Mouse (Mus musculus): ENCODE data around the gene Anxa9. TPM values are rescaled to one million over a fixed set of nuclear protein-coding genes. Genes with fewer than 3 reads are reported as not detected.
A peak's percentile ranks its signal among the peaks of the same experiment; 100 is the strongest.
"Not testable (repeated sequence)": the region's sequence is repeated elsewhere in the genome, so short reads cannot be mapped to it uniquely, and the experiment has no call there.

Gene Anxa9
- polyA plus RNA-seq (2012; rRNA removed) = 2.6 and 2.7 TPM in 2 replicates

DNA sequence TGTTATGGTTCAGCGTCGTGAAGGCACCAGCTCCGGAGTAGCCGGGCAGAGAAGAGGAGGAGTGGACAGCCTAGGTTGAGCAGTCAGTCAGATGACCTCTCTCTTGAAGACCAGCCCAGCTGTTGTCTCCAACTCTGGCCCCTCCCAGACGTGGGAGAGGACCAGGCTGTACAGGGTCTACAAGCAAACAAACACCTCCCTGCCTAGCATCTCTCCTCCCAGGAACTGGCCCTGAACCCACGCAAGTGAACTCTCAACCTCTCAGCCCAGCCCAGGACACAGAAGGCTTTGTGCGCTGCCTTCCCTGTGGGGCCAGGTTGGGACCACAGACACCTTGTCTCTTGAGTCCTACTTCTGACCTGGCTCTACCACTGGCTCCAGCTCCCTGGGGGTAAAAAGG is at the start of gene Anxa9:
Anxa9 (minus strand) TSS at position 77 of the 400 bp plus-strand sequence.
- no peaks in the 10 kb centered on the region for H3K27me3 ChIP-seq (ENCODE audit: control insufficient read depth, insufficient read depth, low read length)
- H3K27ac ChIP-seq (ENCODE audit: insufficient read depth, low read length) = no peak within 1 kb of the TSS
- H3K4me1 ChIP-seq (ENCODE audit: control insufficient read depth, insufficient read depth, insufficient read length) = peaks cover 2% of the 10 kb centered on the region; the same call in 1 of the 2 replicates
- no peak within 1 kb of the TSS for H3K4me3 ChIP-seq (ENCODE audit: extremely low read depth, insufficient read depth, insufficient read length)
- no peaks in the 10 kb centered on the region for H3K36me3 ChIP-seq (ENCODE audit: control insufficient read depth, insufficient read depth, low read length)
- WGBS = 90% methylated on average over 7 of the region's 7 CpGs
- TF ChIP-seq POLR2A (IDR thresholded peaks at IDR 0.05; ENCODE audit: low read depth, low read length) = no peak
- no peak for TF ChIP-seq CTCF (IDR thresholded peaks at IDR 0.05; ENCODE audit: extremely low read depth, insufficient read depth, insufficient read length, insufficient replicate concordance)
- DNase-seq (ENCODE audit: low read depth in 1 of 2, low spot score in 2 of 2) = no peak

DNA sequence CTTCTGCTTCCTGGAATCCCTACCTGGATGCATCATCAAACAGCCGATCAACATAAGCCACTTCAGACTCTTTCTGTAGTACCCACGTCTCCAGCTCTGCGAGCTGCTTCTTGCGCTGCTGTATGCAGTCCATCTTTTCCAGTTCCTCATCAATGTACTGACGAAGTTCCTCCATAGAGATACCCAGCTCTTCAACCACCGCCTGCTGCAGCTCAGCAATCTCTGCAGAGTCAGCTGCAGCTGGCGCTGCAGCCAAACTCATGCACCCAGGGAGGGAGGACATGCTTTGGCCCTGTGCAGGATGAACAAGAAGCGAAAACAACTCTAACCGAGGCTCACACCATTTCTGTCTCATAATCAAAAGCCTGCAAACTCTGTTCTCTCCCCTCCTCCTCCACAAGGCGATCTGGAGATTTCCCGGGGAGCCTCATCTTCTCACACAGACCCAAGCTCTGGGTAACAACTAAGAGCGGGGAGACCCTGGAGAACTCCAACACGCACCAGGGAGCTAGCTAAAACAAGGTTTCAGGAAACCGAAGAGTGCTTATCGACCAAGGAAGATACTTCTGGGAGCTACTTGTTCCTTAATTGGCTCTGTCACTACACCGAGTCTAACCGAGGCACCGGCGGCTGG is 49.1 kb upstream of the Anxa9 start:
- not testable (repeated sequence) for H3K36me3 ChIP-seq (ENCODE audit: control insufficient read depth, insufficient read depth, low read length); DNase-seq (ENCODE audit: low read depth in 1 of 2, low spot score in 2 of 2); H3K27ac ChIP-seq (ENCODE audit: insufficient read depth, low read length); H3K27me3 ChIP-seq (ENCODE audit: control insufficient read depth, insufficient read depth, low read length); H3K4me1 ChIP-seq (ENCODE audit: control insufficient read depth, insufficient read depth, insufficient read length)
- H3K4me3 ChIP-seq (ENCODE audit: extremely low read depth, insufficient read depth, insufficient read length) = peak overlapping the region; percentile 23; the same call in 1 of the 2 replicates
- WGBS = 16% methylated on average over 11 of the region's 19 CpGs

DNA sequence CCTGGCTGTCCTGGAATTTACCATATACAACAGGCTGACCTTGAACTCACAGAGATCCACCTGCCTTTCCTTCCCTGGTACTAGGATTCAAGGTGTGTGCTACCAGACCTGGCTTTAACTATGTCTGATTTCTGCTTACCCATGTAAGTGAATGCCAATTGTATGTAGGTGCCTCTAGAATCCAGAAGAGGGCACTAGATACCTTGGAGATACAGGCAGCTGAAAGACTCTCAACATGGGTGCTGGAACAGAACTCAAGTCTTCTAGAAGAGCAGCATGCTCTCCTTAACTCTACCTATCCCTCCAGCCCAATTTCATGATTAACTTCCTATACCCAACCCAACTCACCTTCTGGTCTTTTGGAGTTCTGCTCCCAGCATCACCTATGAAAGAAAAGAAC is 42.5 kb upstream of the Anxa9 start:
- no peaks in the 10 kb centered on the region for H3K27me3 ChIP-seq (ENCODE audit: control insufficient read depth, insufficient read depth, low read length)
- H3K27ac ChIP-seq (ENCODE audit: insufficient read depth, low read length) = no peak overlapping the region
- no peak for TF ChIP-seq POLR2A (IDR thresholded peaks at IDR 0.05; ENCODE audit: low read depth, low read length)
- TF ChIP-seq CTCF (IDR thresholded peaks at IDR 0.05; ENCODE audit: extremely low read depth, insufficient read depth, insufficient read length, insufficient replicate concordance) = peak; percentile 23; the same call in 1 of the 2 replicates
- H3K4me3 ChIP-seq (ENCODE audit: extremely low read depth, insufficient read depth, insufficient read length) = no peak overlapping the region
- peak in 1 of 2 experiments; percentile 37 for DNase-seq (ENCODE audit: low read depth in 1 of 2, low spot score in 2 of 2)
- H3K4me1 ChIP-seq (ENCODE audit: control insufficient read depth, insufficient read depth, insufficient read length) = no peaks in the 10 kb centered on the region
- peaks cover 22% of the 10 kb centered on the region for H3K36me3 ChIP-seq (ENCODE audit: control insufficient read depth, insufficient read depth, low read length)

DNA sequence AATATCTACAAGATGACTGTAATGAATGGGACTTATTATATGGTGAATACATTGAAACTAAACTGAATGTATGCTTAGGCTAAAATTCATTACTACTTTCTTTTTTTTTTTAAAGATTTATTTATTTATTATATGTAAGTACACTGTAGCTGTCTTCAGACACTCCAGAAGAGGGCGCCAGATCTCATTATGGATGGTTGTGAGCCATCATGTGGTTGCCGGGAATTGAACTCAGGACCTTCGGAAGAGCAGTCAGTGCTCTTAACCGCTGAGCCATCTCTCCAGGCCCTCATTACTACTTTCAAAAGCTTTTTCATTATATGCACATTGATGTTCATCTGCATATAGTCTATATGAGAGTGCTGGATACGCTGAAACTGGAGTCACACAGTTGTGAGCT is 41.4 kb upstream of the Anxa9 start:
- WGBS = 96% methylated on average over 5 of the region's 5 CpGs
- H3K4me3 ChIP-seq (ENCODE audit: extremely low read depth, insufficient read depth, insufficient read length); H3K4me1 ChIP-seq (ENCODE audit: control insufficient read depth, insufficient read depth, insufficient read length); DNase-seq (ENCODE audit: low read depth in 1 of 2, low spot score in 2 of 2); H3K27me3 ChIP-seq (ENCODE audit: control insufficient read depth, insufficient read depth, low read length); H3K27ac ChIP-seq (ENCODE audit: insufficient read depth, low read length): not testable (repeated sequence)
- peaks cover 24% of the 10 kb centered on the region for H3K36me3 ChIP-seq (ENCODE audit: control insufficient read depth, insufficient read depth, low read length)

DNA sequence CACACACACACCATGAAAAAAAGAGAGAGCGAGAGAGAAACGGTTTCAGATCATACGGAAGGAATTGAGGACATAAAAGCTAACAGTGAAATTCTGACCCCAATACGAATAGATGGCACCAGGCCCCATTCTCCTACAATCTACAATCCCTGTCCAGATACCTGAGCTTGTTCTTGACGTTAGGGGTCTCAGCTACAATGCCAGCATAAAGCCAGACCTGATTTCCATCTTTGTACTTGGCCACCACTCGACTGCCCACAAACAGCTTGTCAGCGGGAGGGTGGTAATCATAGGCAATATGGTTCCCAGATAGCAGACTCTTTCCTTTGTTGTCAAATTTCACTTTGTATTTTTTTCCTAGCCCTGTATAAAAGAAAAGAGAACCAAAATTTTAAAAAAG is 39.5 kb upstream of the Anxa9 start:
- TF ChIP-seq CTCF (IDR thresholded peaks at IDR 0.05; ENCODE audit: extremely low read depth, insufficient read depth, insufficient read length, insufficient replicate concordance) (no peak), POLR2A (IDR thresholded peaks at IDR 0.05; ENCODE audit: low read depth, low read length) (no peak)
- H3K36me3 ChIP-seq (ENCODE audit: control insufficient read depth, insufficient read depth, low read length) = peaks cover 27% of the 10 kb centered on the region
- H3K4me1 ChIP-seq (ENCODE audit: control insufficient read depth, insufficient read depth, insufficient read length) = no peaks in the 10 kb centered on the region
- no peak overlapping the region for H3K4me3 ChIP-seq (ENCODE audit: extremely low read depth, insufficient read depth, insufficient read length)
- no peak for DNase-seq (ENCODE audit: low read depth in 1 of 2, low spot score in 2 of 2)
- 97% methylated on average over 7 of the region's 7 CpGs for WGBS
- no peaks in the 10 kb centered on the region for H3K27me3 ChIP-seq (ENCODE audit: control insufficient read depth, insufficient read depth, low read length)
- H3K27ac ChIP-seq (ENCODE audit: insufficient read depth, low read length) = no peak overlapping the region

DNA sequence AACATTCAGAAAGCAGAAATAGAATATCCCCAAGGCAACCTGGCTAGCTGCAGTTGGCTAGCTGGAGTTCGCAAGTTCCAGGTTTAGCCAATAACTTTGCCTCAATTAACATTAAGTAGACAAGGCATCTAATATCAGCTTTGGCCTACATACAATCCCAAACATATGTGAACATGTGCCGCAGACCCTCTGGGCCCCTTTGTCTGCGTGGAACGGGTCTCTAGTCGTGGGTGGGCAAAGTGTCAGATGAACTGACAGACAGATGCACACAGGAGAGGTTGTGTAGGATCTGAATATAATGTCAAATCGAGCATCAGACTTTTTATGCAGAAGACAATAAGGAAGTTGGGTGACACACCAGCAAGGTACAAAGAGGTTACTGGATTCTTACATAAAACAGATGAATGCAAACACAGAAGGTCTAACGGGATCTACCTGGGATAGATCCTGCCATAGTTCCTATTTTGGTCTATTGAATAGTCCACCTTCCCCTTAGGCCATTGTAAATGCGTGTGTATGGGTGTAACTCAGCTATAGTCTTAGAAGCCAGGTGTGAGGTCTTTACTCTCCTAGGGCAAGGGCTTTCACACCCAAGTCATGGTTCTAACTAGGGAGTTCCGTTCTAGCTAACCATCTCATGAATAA is 36.5 kb upstream of the Anxa9 start:
- H3K27ac ChIP-seq (ENCODE audit: insufficient read depth, low read length); H3K4me3 ChIP-seq (ENCODE audit: extremely low read depth, insufficient read depth, insufficient read length); H3K27me3 ChIP-seq (ENCODE audit: control insufficient read depth, insufficient read depth, low read length); H3K4me1 ChIP-seq (ENCODE audit: control insufficient read depth, insufficient read depth, insufficient read length); DNase-seq (ENCODE audit: low read depth in 1 of 2, low spot score in 2 of 2): not testable (repeated sequence)
- 91% methylated on average over 9 of the region's 9 CpGs for WGBS
- peaks cover 46% of the 10 kb centered on the region for H3K36me3 ChIP-seq (ENCODE audit: control insufficient read depth, insufficient read depth, low read length)

DNA sequence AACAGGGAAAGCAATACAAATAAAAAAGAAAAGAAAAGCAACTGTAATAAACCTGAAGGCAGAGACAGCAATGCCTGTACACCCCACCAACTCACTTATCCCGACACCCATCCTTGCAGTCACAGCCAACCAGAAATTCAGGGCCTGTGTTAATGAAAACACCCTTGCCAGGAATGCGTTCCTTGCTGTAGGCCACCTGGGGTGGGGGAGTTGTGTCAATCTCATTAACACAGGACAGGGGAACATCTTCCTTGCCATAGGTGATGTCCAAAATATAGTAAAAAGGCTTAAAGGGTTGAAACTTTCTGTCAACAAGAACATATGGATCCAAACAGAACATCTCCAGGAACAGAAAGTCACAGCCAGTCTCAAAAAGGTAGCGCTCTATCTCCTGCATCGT is 31.3 kb upstream of the Anxa9 start:
- no peak for DNase-seq (ENCODE audit: low read depth in 1 of 2, low spot score in 2 of 2)
- no peak for TF ChIP-seq CTCF (IDR thresholded peaks at IDR 0.05; ENCODE audit: extremely low read depth, insufficient read depth, insufficient read length, insufficient replicate concordance)
- TF ChIP-seq POLR2A (IDR thresholded peaks at IDR 0.05; ENCODE audit: low read depth, low read length) = no peak
- H3K27ac ChIP-seq (ENCODE audit: insufficient read depth, low read length) = no peak overlapping the region
- 94% methylated on average over 4 of the region's 4 CpGs for WGBS
- no peak overlapping the region for H3K4me3 ChIP-seq (ENCODE audit: extremely low read depth, insufficient read depth, insufficient read length)
- peaks cover 42% of the 10 kb centered on the region for H3K36me3 ChIP-seq (ENCODE audit: control insufficient read depth, insufficient read depth, low read length)
- no peaks in the 10 kb centered on the region for H3K27me3 ChIP-seq (ENCODE audit: control insufficient read depth, insufficient read depth, low read length)
- no peaks in the 10 kb centered on the region for H3K4me1 ChIP-seq (ENCODE audit: control insufficient read depth, insufficient read depth, insufficient read length)

Measured in spleen, adult 2 months (tissue).